Mouse (Mus musculus): ENCODE data around the gene Smg9. TPM values are rescaled to one million over a fixed set of nuclear protein-coding genes. Genes with fewer than 3 reads are reported as not detected.

Gene Smg9
- polyA plus RNA-seq, 1 experiment, result 55.7 TPM

GRCm38 (mm10) chr7:24439891-24440290 lies 40.5 kb downstream of the Smg9 start:
- WGBS, result 59% methylated on average over 7 of the region's 7 CpGs
- no peak for DNase-seq (ENCODE audit: low read depth in 1 of 2, low spot score in 2 of 2)
- Histone ChIP-seq H3K27me3 (ENCODE audit: control insufficient read depth, insufficient read depth, low read length) (no peaks in the 10 kb centered on the region), H3K27ac (ENCODE audit: insufficient read depth, low read length) (peak overlapping the region; percentile 37), H3K4me3 (ENCODE audit: extremely low read depth, insufficient read depth, insufficient read length) (no peak overlapping the region), H3K4me1 (ENCODE audit: control insufficient read depth, insufficient read depth, insufficient read length) (peaks cover 11% of the 10 kb centered on the region; the same call in 1 of the 2 replicates), H3K36me3 (ENCODE audit: control insufficient read depth, insufficient read depth, low read length) (no peaks in the 10 kb centered on the region)
- no peak for TF ChIP-seq POLR2A (IDR thresholded peaks at IDR 0.05; ENCODE audit: low read depth, low read length)

- Histone ChIP-seq H3K4me3 (ENCODE audit: extremely low read depth, insufficient read depth, insufficient read length) (no peak overlapping the region), H3K27me3 (ENCODE audit: control insufficient read depth, insufficient read depth, low read length) (no peaks in the 10 kb centered on the region), H3K4me1 (ENCODE audit: control insufficient read depth, insufficient read depth, insufficient read length) (peaks cover 21% of the 10 kb centered on the region; the same call in 1 of the 2 replicates), H3K27ac (ENCODE audit: insufficient read depth, low read length) (peak overlapping the region; percentile 89), H3K36me3 (ENCODE audit: control insufficient read depth, insufficient read depth, low read length) (no peaks in the 10 kb centered on the region)
- TF ChIP-seq CTCF (IDR thresholded peaks at IDR 0.05; ENCODE audit: extremely low read depth, insufficient read depth, insufficient read length, insufficient replicate concordance), result peak; percentile 99; the same call in 1 of the 2 replicates
- no peak for TF ChIP-seq POLR2A (IDR thresholded peaks at IDR 0.05; ENCODE audit: low read depth, low read length)
- 7% methylated on average over 1 of the region's 1 CpGs for WGBS
- peak; percentile 84 for DNase-seq (ENCODE audit: low read depth in 1 of 2, low spot score in 2 of 2)
Observed at GRCm38 (mm10) chr7:24441785-24442184, 42.4 kb downstream of the Smg9 start.

- 35% methylated on average over 8 of the region's 8 CpGs for WGBS
- TF ChIP-seq CTCF (IDR thresholded peaks at IDR 0.05; ENCODE audit: extremely low read depth, insufficient read depth, insufficient read length, insufficient replicate concordance) (no peak), POLR2A (IDR thresholded peaks at IDR 0.05; ENCODE audit: low read depth, low read length) (no peak; the same call in 1 of the 2 replicates)
- Histone ChIP-seq H3K4me3 (ENCODE audit: extremely low read depth, insufficient read depth, insufficient read length) (no peak overlapping the region), H3K27me3 (ENCODE audit: control insufficient read depth, insufficient read depth, low read length) (no peaks in the 10 kb centered on the region), H3K27ac (ENCODE audit: insufficient read depth, low read length) (peak overlapping the region; percentile 89), H3K36me3 (ENCODE audit: control insufficient read depth, insufficient read depth, low read length) (no peaks in the 10 kb centered on the region), H3K4me1 (ENCODE audit: control insufficient read depth, insufficient read depth, insufficient read length) (peaks cover 26% of the 10 kb centered on the region; the same call in 1 of the 2 replicates)
- DNase-seq (ENCODE audit: low read depth in 1 of 2, low spot score in 2 of 2), result peak; percentile 78 to 91
Observed at GRCm38 (mm10) chr7:24442313-24442712, 42.9 kb downstream of the Smg9 start.

GRCm38 (mm10) chr7:24445266-24445926 lies 46.0 kb downstream of the Smg9 start:
- H3K27me3 ChIP-seq (ENCODE audit: control insufficient read depth, insufficient read depth, low read length), result no peaks in the 10 kb centered on the region
- H3K36me3 ChIP-seq (ENCODE audit: control insufficient read depth, insufficient read depth, low read length), result no peaks in the 10 kb centered on the region
- WGBS, result 58% methylated on average over 9 of the region's 9 CpGs
- peak overlapping the region; percentile 53; the same call in 1 of the 2 replicates for H3K4me3 ChIP-seq (ENCODE audit: extremely low read depth, insufficient read depth, insufficient read length)
- peaks cover 42% of the 10 kb centered on the region; the same call in 1 of the 2 replicates for H3K4me1 ChIP-seq (ENCODE audit: control insufficient read depth, insufficient read depth, insufficient read length)
- DNase-seq (ENCODE audit: low read depth in 1 of 2, low spot score in 2 of 2), result peak; percentile 91 to 97
- peak overlapping the region; percentile 94 for H3K27ac ChIP-seq (ENCODE audit: insufficient read depth, low read length)
- no peak for TF ChIP-seq CTCF (IDR thresholded peaks at IDR 0.05; ENCODE audit: extremely low read depth, insufficient read depth, insufficient read length, insufficient replicate concordance)
- peak; percentile 35; the same call in 1 of the 2 replicates for TF ChIP-seq POLR2A (IDR thresholded peaks at IDR 0.05; ENCODE audit: low read depth, low read length)

GRCm38 (mm10) chr7:24446697-24447340 lies 47.4 kb downstream of the Smg9 start:
- peak overlapping the region; percentile 94 for H3K27ac ChIP-seq (ENCODE audit: insufficient read depth, low read length)
- 72% methylated on average over 7 of the region's 7 CpGs for WGBS
- no peak for TF ChIP-seq POLR2A (IDR thresholded peaks at IDR 0.05; ENCODE audit: low read depth, low read length)
- TF ChIP-seq CTCF (IDR thresholded peaks at IDR 0.05; ENCODE audit: extremely low read depth, insufficient read depth, insufficient read length, insufficient replicate concordance), result no peak
- H3K4me1 ChIP-seq (ENCODE audit: control insufficient read depth, insufficient read depth, insufficient read length), result peaks cover 53% of the 10 kb centered on the region; the same call in 1 of the 2 replicates
- H3K36me3 ChIP-seq (ENCODE audit: control insufficient read depth, insufficient read depth, low read length), result no peaks in the 10 kb centered on the region
- H3K4me3 ChIP-seq (ENCODE audit: extremely low read depth, insufficient read depth, insufficient read length), result no peak overlapping the region
- DNase-seq (ENCODE audit: low read depth in 1 of 2, low spot score in 2 of 2), result no peak
- no peaks in the 10 kb centered on the region for H3K27me3 ChIP-seq (ENCODE audit: control insufficient read depth, insufficient read depth, low read length)

- 70% methylated on average over 14 of the region's 14 CpGs for WGBS
- DNase-seq (ENCODE audit: low read depth in 1 of 2, low spot score in 2 of 2), result peak in 1 of 2 experiments; percentile 33
- Histone ChIP-seq H3K27ac (ENCODE audit: insufficient read depth, low read length) (peak overlapping the region; percentile 11; the same call in 1 of the 2 replicates), H3K27me3 (ENCODE audit: control insufficient read depth, insufficient read depth, low read length) (no peaks in the 10 kb centered on the region), H3K36me3 (ENCODE audit: control insufficient read depth, insufficient read depth, low read length) (no peaks in the 10 kb centered on the region), H3K4me1 (ENCODE audit: control insufficient read depth, insufficient read depth, insufficient read length) (peaks cover 59% of the 10 kb centered on the region; the same call in 1 of the 2 replicates), H3K4me3 (ENCODE audit: extremely low read depth, insufficient read depth, insufficient read length) (no peak overlapping the region)
- no peak for TF ChIP-seq POLR2A (IDR thresholded peaks at IDR 0.05; ENCODE audit: low read depth, low read length)
- no peak for TF ChIP-seq CTCF (IDR thresholded peaks at IDR 0.05; ENCODE audit: extremely low read depth, insufficient read depth, insufficient read length, insufficient replicate concordance)
Observed at GRCm38 (mm10) chr7:24448782-24449517, 49.5 kb downstream of the Smg9 start.

All from spleen, adult 2 months (tissue).